Mouse (Mus musculus): ENCODE data around the gene Rsph3a. TPM values are rescaled to one million over a fixed set of nuclear protein-coding genes. Genes with fewer than 3 reads are reported as not detected.
"Not testable (repeated sequence)": the region's sequence is repeated elsewhere in the genome, so short reads cannot be mapped to it uniquely, and the experiment has no call there.

The Rsph3a gene
- polyA plus RNA-seq, 1 experiment from 2014 or later: 55.2 TPM

- not testable (repeated sequence) for H3K27me3 ChIP-seq; H3K36me3 ChIP-seq; H3K27ac ChIP-seq; ATAC-seq (ENCODE audit: borderline replicate concordance, extremely low read depth, low FRiP score, low TSS enrichment); H3K4me1 ChIP-seq; H3K9ac ChIP-seq; H3K4me2 ChIP-seq; H3K4me3 ChIP-seq; H3K9me3 ChIP-seq
- 77% methylated on average over 7 of the region's 7 CpGs for WGBS
Measured at GRCm38 (mm10) chr17:7987038-7987437, 41.6 kb downstream of the Rsph3a start.

- H3K36me3 ChIP-seq; H3K4me3 ChIP-seq; H3K27ac ChIP-seq; ATAC-seq (ENCODE audit: borderline replicate concordance, extremely low read depth, low FRiP score, low TSS enrichment); H3K9ac ChIP-seq; H3K27me3 ChIP-seq; H3K4me1 ChIP-seq; H3K9me3 ChIP-seq; H3K4me2 ChIP-seq: not testable (repeated sequence)
- WGBS: 71% methylated on average over 10 of the region's 10 CpGs
Measured at GRCm38 (mm10) chr17:8003248-8003647, 57.8 kb downstream of the Rsph3a start.

- H3K9me3 ChIP-seq; H3K36me3 ChIP-seq; ATAC-seq (ENCODE audit: borderline replicate concordance, extremely low read depth, low FRiP score, low TSS enrichment); H3K27me3 ChIP-seq; H3K27ac ChIP-seq; H3K9ac ChIP-seq; H3K4me3 ChIP-seq; H3K4me1 ChIP-seq; H3K4me2 ChIP-seq: not testable (repeated sequence)
- 91% methylated on average over 1 of the region's 6 CpGs for WGBS
Measured at GRCm38 (mm10) chr17:8006771-8007170, 61.4 kb downstream of the Rsph3a start.

GRCm38 (mm10) chr17:8009565-8009964 lies 64.2 kb downstream of the Rsph3a start:
- not testable (repeated sequence) for H3K4me2 ChIP-seq; H3K27me3 ChIP-seq; ATAC-seq (ENCODE audit: borderline replicate concordance, extremely low read depth, low FRiP score, low TSS enrichment); H3K36me3 ChIP-seq; H3K4me3 ChIP-seq; H3K27ac ChIP-seq; H3K4me1 ChIP-seq; H3K9ac ChIP-seq; H3K9me3 ChIP-seq
- WGBS: 74% methylated on average over 7 of the region's 7 CpGs

- ATAC-seq (ENCODE audit: borderline replicate concordance, extremely low read depth, low FRiP score, low TSS enrichment); H3K4me1 ChIP-seq; H3K27me3 ChIP-seq; H3K36me3 ChIP-seq; H3K4me2 ChIP-seq; H3K4me3 ChIP-seq; H3K9me3 ChIP-seq; H3K9ac ChIP-seq; H3K27ac ChIP-seq: not testable (repeated sequence)
- WGBS: 97% methylated on average over 3 of the region's 4 CpGs
Measured at GRCm38 (mm10) chr17:8013974-8014373, 68.6 kb downstream of the Rsph3a start.

DNA sequence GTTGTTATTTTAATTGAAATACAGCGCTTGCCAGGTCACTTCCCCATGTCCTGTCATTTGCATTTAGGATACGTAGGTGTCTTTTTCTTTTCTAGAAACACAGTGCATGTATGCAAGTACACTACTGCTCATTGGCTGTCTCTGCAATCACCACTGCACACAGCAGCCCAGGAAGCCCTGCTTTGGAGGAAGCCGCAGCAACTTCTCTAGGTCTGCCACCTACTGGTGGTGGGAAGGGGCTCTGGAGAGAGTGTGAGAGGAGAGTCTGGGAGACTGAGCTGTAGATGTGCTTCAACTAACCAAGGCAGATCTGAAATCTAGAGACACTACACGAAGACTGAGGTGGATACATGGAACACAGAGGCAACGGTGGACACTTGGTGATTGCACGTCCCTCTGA lies 77.3 kb downstream of the Rsph3a start:
- not testable (repeated sequence) for H3K27me3 ChIP-seq; H3K9me3 ChIP-seq; H3K36me3 ChIP-seq; H3K4me3 ChIP-seq; H3K4me1 ChIP-seq; H3K9ac ChIP-seq; ATAC-seq (ENCODE audit: borderline replicate concordance, extremely low read depth, low FRiP score, low TSS enrichment); H3K27ac ChIP-seq; H3K4me2 ChIP-seq
- WGBS: no CpG with 5 or more reads among the region's 6 CpGs

DNA sequence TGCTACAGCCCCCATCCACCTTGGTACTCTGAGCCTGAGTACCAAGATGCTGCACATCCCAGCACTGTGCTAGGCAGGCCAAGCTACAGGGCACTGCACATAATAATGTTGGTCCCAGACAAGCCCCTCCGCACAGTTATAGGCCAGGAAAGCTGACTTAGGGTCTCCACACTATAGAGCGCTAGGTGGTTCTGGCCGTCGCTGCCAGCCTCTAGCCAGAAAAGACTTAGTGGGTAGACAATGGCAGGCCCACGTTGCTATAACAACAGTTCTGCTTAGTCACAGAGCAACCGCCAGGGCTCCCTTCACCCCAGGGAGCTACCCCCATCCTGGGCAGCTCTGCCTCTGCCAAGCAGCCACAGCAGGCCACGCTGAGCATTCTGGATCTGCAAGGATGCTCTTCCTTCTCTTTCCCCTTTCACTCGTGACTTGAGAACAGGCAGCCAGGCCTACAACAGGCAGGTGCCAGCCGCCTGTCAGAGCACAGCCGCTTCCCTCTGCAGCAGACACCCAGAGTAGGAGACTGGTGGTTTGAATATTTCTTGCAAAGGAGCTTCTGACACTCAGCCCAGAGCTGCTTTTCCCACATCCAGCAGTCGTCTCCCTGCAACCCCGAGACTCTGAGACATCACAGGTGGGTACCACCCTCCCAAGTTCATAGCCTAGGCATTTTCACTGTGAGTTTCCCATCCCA lies 82.2 kb downstream of the Rsph3a start:
- not testable (repeated sequence) for H3K27ac ChIP-seq; H3K27me3 ChIP-seq; H3K36me3 ChIP-seq; H3K4me3 ChIP-seq; H3K4me2 ChIP-seq; ATAC-seq (ENCODE audit: borderline replicate concordance, extremely low read depth, low FRiP score, low TSS enrichment); H3K9ac ChIP-seq; H3K9me3 ChIP-seq; H3K4me1 ChIP-seq
- WGBS: no CpG with 5 or more reads among the region's 12 CpGs

Other genes with a start within 250 kb of the Rsph3a start
- gene Fndc1, start 118.3 kb upstream of the Rsph3a start, polyA plus RNA-seq (2015; fragmentation: Nextera tagmentation; extraction: Ambion mirVana): 44.1 and 48.6 TPM in 2 replicates
- 0.64 and 0.84 TPM in 2 replicates for gene Tagap, start 19.6 kb upstream of the Rsph3a start, polyA plus RNA-seq (2015; fragmentation: Nextera tagmentation; extraction: Ambion mirVana)
- gene Gm49673, start 202.2 kb downstream of the Rsph3a start, polyA plus RNA-seq (2015; fragmentation: Nextera tagmentation; extraction: Ambion mirVana): 0.21 and 0.65 TPM in 2 replicates
- 37.3 and 37.5 TPM in 2 replicates for gene Rnaset2a, start 202.5 kb downstream of the Rsph3a start, polyA plus RNA-seq (2015; fragmentation: Nextera tagmentation; extraction: Ambion mirVana)
- gene Fgfr1op, start 219.9 kb downstream of the Rsph3a start, polyA plus RNA-seq (2015; fragmentation: Nextera tagmentation; extraction: Ambion mirVana): 33.9 and 35.9 TPM in 2 replicates